ENCODE assay signal across 8 mouse cellular contexts in genomic region chr2:7944946-7945345, GRCm38 (mm10).
A peak's percentile ranks its signal among the peaks of the same experiment; 100 is the strongest.
DNase-seq lines count a peak whose midpoint lies in the region; ATAC-seq and TF ChIP-seq lines count a peak whose summit lies in the region.

No protein-coding gene starts in this region.

- no peaks in the 10 kb centered on the region for H3K27me3 ChIP-seq in forebrain, embryonic 12.5 days
- no peaks in the 10 kb centered on the region for H3K27me3 ChIP-seq in forebrain, embryonic 11.5 days (ENCODE audit: control insufficient read depth, insufficient read depth, low read length)
- H3K27me3 ChIP-seq in lung, embryonic 15.5 days, result no peaks in the 10 kb centered on the region
- H3K27me3 ChIP-seq in liver, postnatal 0 days (ENCODE audit: insufficient read depth, low read length), result no peaks in the 10 kb centered on the region

- no peak for DNase-seq in forebrain, embryonic 11.5 days (ENCODE audit: low spot score)
- DNase-seq in lung, adult 2 months, result no peak
- peak in 1 of 2 experiments; percentile 10 for DNase-seq in layer of hippocampus, adult 2 months (ENCODE audit: low spot score in 2 of 2)
- DNase-seq in right cerebral cortex, postnatal 14 days, result peak; percentile 11
- DNase-seq in liver, postnatal 0 days, result no peak
- no peak for DNase-seq in kidney, adult 9 months

- H3K36me3 ChIP-seq in forebrain, embryonic 12.5 days (replicated peaks), result no peaks in the 10 kb centered on the region
- H3K36me3 ChIP-seq in forebrain, embryonic 11.5 days (ENCODE audit: control insufficient read depth, insufficient read depth, low read length), result no peaks in the 10 kb centered on the region
- no peaks in the 10 kb centered on the region for H3K36me3 ChIP-seq in lung, embryonic 15.5 days
- H3K36me3 ChIP-seq in liver, postnatal 0 days (replicated peaks; ENCODE audit: insufficient read depth, low read length), result no peaks in the 10 kb centered on the region

- ATAC-seq in forebrain, embryonic 12.5 days (ENCODE audit: low FRiP score), result 0 out of 2 replicates have a peak, but pooled peaks have one; percentile 14
- no peak for ATAC-seq in forebrain, embryonic 11.5 days (replicated peaks; ENCODE audit: low FRiP score)
- ATAC-seq in lung, embryonic 15.5 days (ENCODE audit: borderline replicate concordance, extremely low read depth, low FRiP score, low TSS enrichment), result 0 out of 2 replicates have a peak, but pooled peaks have one; percentile 23
- no peak for ATAC-seq in liver, postnatal 0 days

- no peak for TF ChIP-seq CTCF in lung, adult 2 months (IDR thresholded peaks at IDR 0.05; ENCODE audit: insufficient read depth, low read length)
- peak; percentile 62 for TF ChIP-seq CTCF in layer of hippocampus, adult 2 months (conservative IDR thresholded peaks at IDR 0.05)
- TF ChIP-seq CTCF in liver, postnatal 0 days (IDR thresholded peaks at IDR 0.05; ENCODE audit: low read depth), result no peak

- H3K27ac ChIP-seq in forebrain, embryonic 12.5 days, result no peak overlapping the region
- no peak overlapping the region for H3K27ac ChIP-seq in forebrain, embryonic 11.5 days (ENCODE audit: low read depth, low read length)
- H3K27ac ChIP-seq in lung, embryonic 15.5 days, result no peak overlapping the region
- peak overlapping the region; percentile 14; the same call in 1 of the 2 replicates for H3K27ac ChIP-seq in layer of hippocampus, adult 2 months
- no peak overlapping the region for H3K27ac ChIP-seq in liver, postnatal 0 days (ENCODE audit: low read depth)

- H3K9me3 ChIP-seq in forebrain, embryonic 12.5 days, result no peaks in the 10 kb centered on the region
- H3K9me3 ChIP-seq in forebrain, embryonic 11.5 days (ENCODE audit: control insufficient read depth, low read length), result no peaks in the 10 kb centered on the region
- H3K9me3 ChIP-seq in lung, embryonic 15.5 days, result no peaks in the 10 kb centered on the region
- no peaks in the 10 kb centered on the region for H3K9me3 ChIP-seq in liver, postnatal 0 days (ENCODE audit: low read length)

- 54% methylated on average over 2 of the region's 2 CpGs for WGBS in forebrain, embryonic 12.5 days
- 75% methylated on average over 2 of the region's 2 CpGs for WGBS in forebrain, embryonic 11.5 days
- 44% methylated on average over 2 of the region's 2 CpGs for WGBS in lung, embryonic 15.5 days
- 66% methylated on average over 2 of the region's 2 CpGs for WGBS in lung, adult 2 months
- WGBS in liver, postnatal 0 days (ENCODE audit: insufficient replicate concordance), result 53% methylated on average over 2 of the region's 2 CpGs

- no peaks in the 10 kb centered on the region for H3K4me1 ChIP-seq in forebrain, embryonic 12.5 days
- no peaks in the 10 kb centered on the region for H3K4me1 ChIP-seq in forebrain, embryonic 11.5 days (replicated peaks; ENCODE audit: control insufficient read depth, insufficient read depth, low read length)
- no peaks in the 10 kb centered on the region for H3K4me1 ChIP-seq in lung, embryonic 15.5 days
- no peaks in the 10 kb centered on the region for H3K4me1 ChIP-seq in lung, adult 2 months (ENCODE audit: control insufficient read depth, insufficient read depth, low read length)
- H3K4me1 ChIP-seq in liver, postnatal 0 days (ENCODE audit: insufficient read depth), result no peaks in the 10 kb centered on the region

- no peak overlapping the region for H3K4me2 ChIP-seq in forebrain, embryonic 12.5 days
- no peak overlapping the region for H3K4me2 ChIP-seq in forebrain, embryonic 11.5 days (ENCODE audit: low read depth, low read length, severe bottlenecking)
- no peak overlapping the region for H3K4me2 ChIP-seq in lung, embryonic 15.5 days
- H3K4me2 ChIP-seq in liver, postnatal 0 days (ENCODE audit: low read depth, low read length), result no peak overlapping the region

- no peak overlapping the region for H3K9ac ChIP-seq in forebrain, embryonic 12.5 days
- no peak overlapping the region for H3K9ac ChIP-seq in forebrain, embryonic 11.5 days (ENCODE audit: low read length)
- no peak overlapping the region for H3K9ac ChIP-seq in lung, embryonic 15.5 days
- H3K9ac ChIP-seq in liver, postnatal 0 days (replicated peaks), result no peak overlapping the region

- H3K4me3 ChIP-seq in forebrain, embryonic 12.5 days (replicated peaks), result no peak overlapping the region
- H3K4me3 ChIP-seq in forebrain, embryonic 11.5 days (ENCODE audit: low read depth, low read length), result no peak overlapping the region
- H3K4me3 ChIP-seq in lung, embryonic 15.5 days, result no peak overlapping the region
- H3K4me3 ChIP-seq in lung, adult 2 months (replicated peaks; ENCODE audit: extremely low read depth, low read depth, low read length), result no peak overlapping the region
- no peak overlapping the region for H3K4me3 ChIP-seq in layer of hippocampus, adult 2 months
- no peak overlapping the region for H3K4me3 ChIP-seq in liver, postnatal 0 days (ENCODE audit: low read depth, low read length)

- TF ChIP-seq POLR2A in lung, adult 2 months (IDR thresholded peaks at IDR 0.05; ENCODE audit: borderline replicate concordance, extremely low read depth, low read depth, low read length), result no peak

- TF ChIP-seq EP300 in liver, postnatal 0 days (IDR thresholded peaks at IDR 0.05; ENCODE audit: low read depth), result no peak

Comparison
In these comparisons a context has a peak if more than half of its experiments do, and no peak if none do; other contexts are left out.
1. ATAC-seq: peak in forebrain, embryonic 12.5 days (single experiment) and lung, embryonic 15.5 days (single experiment); none in forebrain, embryonic 11.5 days (single experiment) and liver, postnatal 0 days (single experiment).